Mouse (Mus musculus) olfactory bulb, adult 2 months (tissue): ENCODE data around the gene Nfkbie.

ENCODE experiments used
- CTCF ChIP-seq: fragments of 200-500 bp; IDR thresholded peaks from 2 replicates; pipeline ENCODE4 v1.5.1; 2012; ENCODE audit warnings: low read depth, mild to moderate bottlenecking, low read length, moderate library complexity; ENCODE audit not compliant: insufficient read depth
- POLR2A ChIP-seq: fragments of 200-500 bp; IDR thresholded peaks from 2 replicates; pipeline ENCODE4 v1.6.1; 2012; ENCODE audit warnings: mild to moderate bottlenecking, low read depth, low read length, moderate library complexity; ENCODE audit not compliant: insufficient read depth

DNA sequence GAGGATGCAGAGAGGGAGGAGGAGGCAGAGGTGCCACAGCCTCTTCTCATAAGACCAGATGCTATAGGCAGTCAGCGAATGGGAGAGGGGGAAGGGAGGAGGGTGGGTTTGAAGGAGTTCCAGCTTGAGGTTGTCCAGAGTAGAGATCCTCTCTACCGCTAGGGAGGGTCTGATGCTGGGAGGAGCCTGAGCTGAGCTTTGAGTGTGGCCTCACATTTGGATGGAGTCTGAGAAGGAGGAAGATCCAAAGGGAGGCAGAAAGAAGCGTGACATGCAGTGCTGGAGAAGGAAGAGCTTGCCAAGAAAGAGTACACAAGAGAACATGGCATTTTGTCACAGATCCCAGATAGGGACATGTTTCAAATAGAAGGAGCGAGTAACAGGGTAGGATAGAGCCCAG, 17.1 kb upstream of the Nfkbie start:
- no peak for TF ChIP-seq CTCF
- TF ChIP-seq POLR2A = no peak
